Mouse (Mus musculus) NIH3T3 (cell line): ENCODE data around the gene Gm45140.
"Not testable (repeated sequence)": the region's sequence is repeated elsewhere in the genome, so short reads cannot be mapped to it uniquely, and the experiment has no call there.

ENCODE experiments used
- DNase-seq: peaks from one replicate; pipeline ENCODE4 v3.0.0-alpha.2; 2012; ENCODE audit warnings: low read depth

The Gm45140 gene

GRCm38 (mm10) chr6:87775588-87776245 lies 59.9 kb downstream of the Gm45140 start:
- DNase-seq = no peak

DNA sequence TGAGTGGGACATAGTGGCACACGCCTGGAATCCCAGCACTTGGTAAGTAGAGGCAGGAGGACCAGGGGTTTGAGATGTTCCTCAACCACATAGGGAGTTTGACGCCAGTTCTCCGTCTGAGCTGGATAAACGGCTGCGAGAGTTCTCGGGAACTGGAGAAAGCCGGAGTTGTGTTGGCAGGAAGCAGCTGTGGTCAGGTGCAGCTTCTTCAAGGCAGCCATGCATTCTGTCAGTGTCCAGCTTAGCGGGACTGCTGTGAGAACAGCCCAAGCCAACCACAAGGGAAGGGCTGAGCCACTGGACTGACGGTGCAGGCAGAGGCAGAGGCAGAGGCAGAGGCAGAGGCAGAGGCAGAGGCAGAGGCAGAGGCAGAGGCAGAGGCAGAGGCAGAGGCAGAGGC lies 60.7 kb downstream of the Gm45140 start:
- no peak for DNase-seq

GRCm38 (mm10) chr6:87774466-87774865 lies 61.1 kb downstream of the Gm45140 start:
- peak; percentile 70 for DNase-seq

- peak; percentile 60 for DNase-seq
Measured at GRCm38 (mm10) chr6:87770626-87771025, 65.0 kb downstream of the Gm45140 start.

GRCm38 (mm10) chr6:87764296-87764695 lies 71.3 kb downstream of the Gm45140 start:
- not testable (repeated sequence) for DNase-seq

DNA sequence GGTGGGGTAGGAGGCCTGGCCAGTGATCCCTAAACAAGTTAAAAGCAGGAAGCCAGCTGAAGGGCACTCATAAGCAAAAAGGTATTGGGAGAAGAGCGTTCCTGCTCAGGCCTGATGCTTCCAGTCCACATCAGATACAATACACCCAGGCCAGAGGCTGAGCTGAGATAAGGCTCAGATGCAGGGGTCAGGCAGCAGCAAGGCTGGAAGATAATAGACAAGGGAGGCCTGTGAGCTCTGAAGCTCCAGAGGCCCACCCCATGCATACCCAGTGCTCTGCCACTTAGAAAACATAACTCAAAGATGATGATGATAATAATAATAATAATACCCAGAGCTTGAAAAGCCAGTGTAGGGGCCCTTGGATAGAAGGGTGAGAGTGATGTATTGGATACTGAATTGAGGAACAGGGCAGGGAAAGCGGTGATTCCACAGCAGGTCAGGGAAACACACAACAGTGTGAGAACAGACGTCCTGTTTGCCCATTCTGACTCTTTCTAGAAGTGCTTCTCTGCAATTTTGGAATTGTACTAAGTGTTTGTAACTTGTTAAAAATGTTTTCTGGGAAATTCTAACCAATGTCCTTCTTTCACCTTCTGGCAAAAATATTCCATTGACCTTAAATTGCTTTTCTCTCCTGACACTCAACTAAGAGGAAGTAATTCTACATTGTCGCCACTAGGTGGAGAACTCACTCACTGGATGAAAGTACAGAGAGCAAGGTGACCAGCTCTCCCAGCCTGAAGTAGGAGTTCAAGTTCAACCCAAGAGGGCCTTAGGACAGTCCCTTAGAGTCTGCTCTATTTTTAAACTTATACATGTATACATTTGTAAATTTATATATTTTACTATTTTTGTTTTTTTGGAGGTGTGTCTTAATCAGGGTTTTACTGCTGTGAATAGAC lies 72.0 kb downstream of the Gm45140 start:
- DNase-seq = peak; percentile 70

- DNase-seq = no peak
Measured at GRCm38 (mm10) chr6:87762161-87762560, 73.4 kb downstream of the Gm45140 start.

- no peak for DNase-seq
Measured at GRCm38 (mm10) chr6:87759850-87760249, 75.7 kb downstream of the Gm45140 start.

DNA sequence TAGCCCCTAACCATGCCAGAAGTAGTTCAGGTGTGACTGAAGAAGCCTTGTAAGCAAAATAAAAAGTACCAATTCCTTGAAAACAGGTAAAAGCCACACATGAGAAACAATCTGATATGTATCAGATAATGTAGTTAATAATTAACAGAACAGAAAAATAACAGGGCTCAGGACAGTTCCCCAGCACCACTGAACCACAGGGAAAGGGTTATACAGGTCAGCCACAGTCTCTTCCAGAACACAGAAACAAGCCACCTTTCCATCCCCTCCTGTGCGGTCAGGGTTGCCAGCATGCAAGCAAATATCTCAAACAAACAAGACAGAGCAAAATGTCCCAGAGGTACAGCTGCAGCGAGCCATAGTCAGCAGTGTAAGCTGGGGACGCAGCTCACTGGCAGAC lies 76.2 kb downstream of the Gm45140 start:
- DNase-seq = no peak

DNA sequence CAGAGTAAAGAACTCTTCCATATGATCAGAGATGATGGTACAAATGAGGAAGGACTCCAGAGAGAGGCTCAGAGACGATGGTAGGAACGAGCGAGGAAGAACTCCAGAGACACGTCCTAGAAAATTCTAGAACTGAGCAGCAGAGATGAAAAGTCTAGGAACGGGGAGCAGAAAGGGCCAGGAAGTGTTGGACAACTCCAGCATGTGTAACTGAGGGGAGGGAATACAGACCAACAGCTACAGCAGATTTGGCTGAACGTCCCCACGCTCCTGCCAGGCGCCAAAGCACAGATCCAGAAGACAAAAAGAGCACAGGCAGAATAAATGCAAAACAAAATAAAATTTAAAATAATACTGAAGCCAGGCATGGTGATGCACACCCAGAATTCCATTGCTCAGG lies 78.7 kb downstream of the Gm45140 start:
- DNase-seq = no peak

DNA sequence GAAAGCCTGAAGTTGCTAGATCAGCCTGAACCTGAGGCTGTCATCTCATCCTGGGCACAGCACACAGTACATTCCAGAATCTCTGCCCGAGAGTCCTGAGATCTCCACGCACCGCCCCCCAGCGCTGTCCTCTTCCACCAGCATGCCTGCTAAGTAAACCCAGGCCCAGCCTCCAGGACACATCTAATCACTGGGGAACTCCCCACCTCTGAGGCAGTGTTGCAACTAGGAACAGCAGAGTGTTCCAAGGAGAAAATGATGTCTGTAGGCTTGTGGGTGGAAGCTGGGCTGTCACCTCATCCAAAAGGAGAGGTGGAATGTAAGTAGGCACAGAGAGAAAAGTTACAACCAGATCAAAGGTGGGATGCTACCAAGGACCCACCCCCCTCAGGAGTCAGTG lies 80.4 kb downstream of the Gm45140 start:
- no peak for DNase-seq

GRCm38 (mm10) chr6:87751574-87751973 lies 84.0 kb downstream of the Gm45140 start:
- no peak for DNase-seq

DNA sequence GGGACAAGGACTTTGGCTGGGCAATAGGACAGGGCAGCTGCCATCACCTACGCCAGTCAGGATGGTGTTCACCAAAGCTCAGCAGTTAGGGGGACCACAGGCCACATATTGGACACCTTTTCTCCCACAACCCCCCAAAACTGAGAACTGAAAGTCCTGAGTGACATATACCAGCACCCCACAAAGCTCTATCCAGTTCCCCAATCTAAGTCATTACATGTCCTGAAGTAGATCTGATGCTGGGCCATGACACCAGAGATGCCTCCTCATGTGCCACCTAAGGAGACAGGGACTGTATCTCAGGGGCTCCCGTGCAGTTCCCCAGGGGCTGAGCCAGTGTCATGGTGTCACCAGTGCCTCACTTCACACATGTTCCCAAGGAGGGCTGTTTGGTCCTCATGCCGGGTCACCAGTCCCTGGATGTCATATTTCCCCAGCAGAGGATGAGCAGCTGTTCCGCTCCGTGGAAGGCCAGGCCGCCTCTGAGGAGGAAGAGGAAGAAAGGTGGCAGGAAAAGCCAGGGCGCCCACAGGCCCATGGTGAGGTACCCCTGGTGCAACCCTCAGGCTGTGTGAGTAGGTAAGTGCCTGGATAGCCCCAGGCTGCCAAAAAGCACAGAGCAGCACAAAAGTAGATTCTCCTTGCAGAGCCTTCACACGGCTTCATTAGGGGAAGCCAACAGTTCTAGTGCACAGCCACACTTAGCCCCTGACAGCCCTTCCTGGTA lies 85.2 kb downstream of the Gm45140 start:
- no peak for DNase-seq

DNA sequence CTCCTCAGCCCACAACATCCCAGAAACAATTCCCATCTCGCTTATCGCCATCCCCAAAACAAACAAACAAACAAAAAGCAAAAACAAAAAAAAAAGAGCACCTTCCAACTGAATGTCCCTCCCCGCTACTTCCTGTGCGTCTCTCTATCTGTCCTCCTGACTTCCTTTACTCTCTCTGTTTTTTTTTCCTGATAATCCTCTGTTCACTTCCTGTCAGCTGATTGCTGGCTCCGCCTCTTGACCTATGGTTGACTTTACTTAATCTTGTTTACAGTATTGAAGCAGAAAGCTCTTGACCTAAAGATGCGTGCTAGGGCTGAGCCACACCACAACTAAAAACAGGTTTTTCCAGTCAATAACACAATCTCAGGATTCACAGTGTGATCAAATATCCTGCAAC lies 87.1 kb downstream of the Gm45140 start:
- no peak for DNase-seq

DNA sequence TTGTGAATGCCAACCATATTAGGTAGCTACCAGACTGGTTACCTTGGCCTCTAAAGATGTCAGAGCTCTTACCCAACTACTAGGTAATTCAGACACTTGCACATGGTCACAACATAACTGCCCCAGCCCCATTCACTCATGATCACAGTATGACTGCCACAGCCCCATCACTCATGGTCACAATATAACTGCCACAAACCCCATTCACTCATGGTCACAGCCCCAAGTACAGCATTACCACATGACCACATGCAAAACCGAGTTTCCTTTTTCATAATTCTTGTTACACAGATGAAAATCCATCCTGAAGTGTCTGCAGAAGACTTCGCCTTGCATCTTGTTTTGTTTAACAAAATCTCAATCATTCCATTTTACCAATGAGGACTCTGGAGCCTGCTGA lies 87.5 kb downstream of the Gm45140 start:
- no peak for DNase-seq

GRCm38 (mm10) chr6:87746849-87747248 lies 88.7 kb downstream of the Gm45140 start:
- peak; percentile 73 for DNase-seq

GRCm38 (mm10) chr6:87746059-87746458 lies 89.5 kb downstream of the Gm45140 start:
- DNase-seq = no peak

GRCm38 (mm10) chr6:87745301-87745700 lies 90.3 kb downstream of the Gm45140 start:
- peak; percentile 23 for DNase-seq

GRCm38 (mm10) chr6:87744632-87745031 lies 91.0 kb downstream of the Gm45140 start:
- no peak for DNase-seq

GRCm38 (mm10) chr6:87743281-87743680 lies 92.3 kb downstream of the Gm45140 start:
- DNase-seq = no peak

DNA sequence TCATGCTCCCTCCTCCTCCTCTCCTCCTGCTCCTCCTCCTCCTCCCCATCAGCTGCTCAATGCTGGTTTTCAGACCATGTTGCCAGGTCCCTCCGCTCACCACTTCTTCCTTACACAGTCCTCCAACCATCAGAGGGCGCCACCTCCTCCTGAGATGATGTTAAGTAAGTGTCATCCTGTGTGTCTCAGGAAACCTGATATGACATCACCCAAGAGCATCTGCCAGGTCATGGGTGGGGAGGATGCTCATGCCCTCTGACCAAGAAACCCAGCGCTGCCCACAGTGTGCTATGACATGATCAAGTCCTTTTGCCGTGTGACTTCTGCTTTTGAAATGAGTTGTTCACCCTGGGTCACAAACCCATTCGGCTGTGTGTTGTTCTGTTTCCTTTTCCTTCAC lies 92.8 kb downstream of the Gm45140 start:
- DNase-seq = no peak

DNA sequence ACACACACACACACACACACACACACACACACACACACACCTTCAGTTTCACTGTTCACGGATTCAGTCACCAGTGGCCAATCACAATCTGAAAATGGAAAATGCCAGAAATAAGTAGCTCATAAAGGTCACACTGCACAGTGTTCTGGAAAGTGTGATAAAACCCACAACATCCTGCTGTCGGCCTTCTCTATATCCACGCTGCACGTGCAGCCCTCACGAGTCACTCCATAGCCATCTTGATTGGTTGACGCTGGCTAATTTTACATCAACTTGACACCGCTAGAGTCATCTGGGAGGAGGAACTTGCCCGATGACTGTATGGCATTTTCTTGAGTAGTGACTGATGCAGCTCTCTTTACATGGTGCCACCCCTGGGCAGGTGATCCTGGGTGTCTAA lies 93.6 kb downstream of the Gm45140 start:
- DNase-seq = no peak

GRCm38 (mm10) chr6:87740496-87740895 lies 95.1 kb downstream of the Gm45140 start:
- no peak for DNase-seq
